Mouse (Mus musculus) kidney, adult 18-20 months (tissue): ENCODE measurements around the gene Smim1.

Experiments used
- DNase-seq: peaks from one replicate; pipeline ENCODE4 v3.0.0; 2021

The Smim1 gene

DNA sequence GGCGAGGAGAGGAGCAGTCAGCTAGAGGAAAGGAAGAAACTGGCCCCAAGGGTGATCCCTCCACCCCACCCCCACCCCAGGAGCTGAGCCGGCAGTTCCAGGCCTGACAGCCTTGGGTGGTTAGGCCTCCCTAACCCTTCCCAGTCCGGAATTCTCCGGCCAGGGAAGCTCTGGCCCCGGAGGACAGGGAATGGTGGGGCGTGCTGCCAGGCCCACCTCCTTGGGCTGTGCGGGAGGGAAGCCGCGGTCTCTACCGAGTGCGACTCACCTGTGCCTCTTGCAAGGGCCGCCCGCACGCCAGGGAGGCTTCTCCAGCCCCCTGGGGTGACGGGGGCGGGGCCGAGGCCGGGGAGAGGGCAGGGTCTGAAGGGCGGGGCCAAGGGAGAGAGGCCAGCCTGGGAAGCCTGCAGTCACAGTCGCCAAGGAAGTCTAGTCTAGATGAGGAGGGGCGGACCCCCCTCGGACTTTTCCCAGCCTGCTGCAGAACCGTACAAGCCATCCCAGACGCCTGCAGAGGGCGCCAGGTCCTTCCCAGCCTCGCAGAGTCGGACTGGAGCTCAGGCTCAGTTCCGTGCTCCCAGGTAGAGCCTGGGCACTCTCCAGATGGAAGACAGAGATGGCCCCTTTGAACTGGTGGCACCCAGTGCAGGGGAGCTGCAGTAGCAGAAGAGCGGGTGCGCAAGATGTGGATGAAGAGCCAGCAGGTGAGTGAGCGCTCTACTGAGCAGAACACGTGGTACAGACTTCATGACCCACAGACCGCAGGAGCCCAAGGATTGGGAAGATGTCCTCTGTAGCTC, at the start of gene Smim1:
Smim1 (minus strand) TSS at position 590 of the 800 bp plus-strand sequence.
- peak; percentile 94 for DNase-seq

DNA sequence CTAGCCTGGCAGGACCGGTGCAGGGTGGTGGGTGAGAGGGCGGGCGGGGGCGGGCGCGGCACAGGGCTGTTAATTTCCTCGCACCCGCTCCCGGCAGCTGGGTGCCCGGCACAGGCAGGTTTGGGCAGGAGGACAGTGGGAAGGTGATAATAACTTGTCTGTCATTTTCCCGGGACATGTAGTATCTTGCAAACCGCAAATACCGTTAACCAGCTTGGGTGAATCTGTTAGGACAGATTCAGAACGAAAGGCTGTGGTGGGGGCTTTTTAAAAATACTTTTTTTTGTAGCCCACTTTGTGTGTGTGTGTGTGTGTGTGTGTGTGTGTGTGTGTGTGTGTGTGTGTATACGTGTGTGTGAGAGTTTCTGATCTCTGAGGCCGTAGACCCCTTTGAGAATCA, 45.9 kb upstream of the Smim1 start:
- DNase-seq = no peak

DNA sequence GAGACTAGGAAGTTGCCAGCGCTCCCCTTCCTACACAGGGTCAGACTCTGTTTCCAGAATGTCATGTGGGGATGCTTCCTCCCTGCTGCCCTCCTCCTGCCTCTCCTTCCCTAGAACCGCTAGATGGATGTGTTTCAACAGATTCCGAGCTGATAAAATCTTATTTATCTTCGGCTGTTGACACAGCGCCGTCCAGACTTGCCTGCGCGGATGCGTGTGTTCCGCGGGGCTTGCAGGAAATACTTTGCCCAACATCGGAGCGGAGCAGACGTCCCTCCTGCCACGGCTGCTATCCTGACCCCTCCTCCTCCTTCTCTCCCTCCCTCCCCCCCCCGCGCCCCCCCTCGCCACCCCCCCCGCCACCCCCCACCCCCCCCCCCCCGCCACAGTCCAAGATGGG, 45.5 kb upstream of the Smim1 start:
- no peak for DNase-seq

DNA sequence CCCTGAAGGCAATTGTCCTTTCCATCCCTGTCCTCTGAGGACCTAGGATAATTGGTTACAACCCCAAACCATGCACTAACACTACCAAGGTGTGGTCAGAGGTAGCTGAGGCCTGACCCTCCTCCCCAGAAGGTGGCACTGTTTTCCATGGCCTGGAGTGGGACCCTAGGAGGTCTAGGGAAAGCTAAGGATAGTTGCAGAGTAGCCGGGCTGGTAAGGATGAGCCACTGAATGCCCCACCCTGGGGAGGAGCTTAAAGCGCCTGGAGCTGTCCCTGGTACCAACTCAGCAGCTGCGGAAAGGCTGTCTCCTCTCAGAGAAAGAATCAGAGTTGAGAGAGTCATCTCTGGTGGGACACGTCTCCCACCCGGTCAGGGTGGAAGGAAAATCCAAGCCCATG, 44.9 kb upstream of the Smim1 start:
- peak; percentile 28 for DNase-seq

DNA sequence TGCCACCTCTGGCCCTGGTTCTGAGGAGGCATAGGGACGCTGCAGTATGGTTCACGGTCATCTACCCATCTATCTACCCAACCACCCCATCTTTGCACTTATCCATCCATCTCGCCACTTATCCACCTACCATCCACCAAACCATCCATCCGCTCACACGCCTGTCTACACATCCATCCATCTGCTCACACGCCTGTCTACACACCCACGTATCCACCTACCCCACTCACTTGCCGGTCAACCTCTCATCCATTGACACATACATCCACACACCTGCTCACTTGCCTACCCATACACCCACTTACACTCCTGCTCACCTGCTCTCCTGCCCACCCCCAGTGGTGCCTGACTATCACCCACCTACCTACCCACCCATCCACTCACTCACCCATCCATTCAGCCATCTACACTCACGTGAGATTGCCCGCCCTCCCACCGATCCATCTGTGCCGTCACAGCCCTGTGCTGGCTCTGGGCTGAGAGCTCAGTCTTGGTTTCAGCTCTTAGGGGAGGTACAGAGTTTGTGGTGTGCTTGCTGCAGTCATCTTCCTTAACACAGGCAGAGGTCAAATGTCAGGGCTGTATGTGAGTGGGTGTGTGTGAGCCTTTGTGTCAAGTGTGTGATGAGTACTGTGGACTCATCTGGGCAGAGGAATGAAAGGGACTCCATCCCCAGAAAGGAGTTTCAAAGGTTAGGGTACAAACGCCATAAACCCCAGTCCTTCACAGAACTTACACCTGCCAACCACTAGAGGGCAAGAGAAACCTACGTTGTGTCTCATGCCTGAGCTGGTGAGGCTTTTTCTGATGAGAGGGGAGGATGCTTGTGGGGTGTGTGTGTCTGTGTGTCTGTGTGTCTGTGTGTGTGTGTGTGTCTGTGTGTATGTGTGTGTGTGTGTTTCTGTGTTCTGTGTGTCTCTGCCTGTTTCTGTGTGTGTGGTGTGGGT, 39.1 kb upstream of the Smim1 start:
- no peak for DNase-seq

DNA sequence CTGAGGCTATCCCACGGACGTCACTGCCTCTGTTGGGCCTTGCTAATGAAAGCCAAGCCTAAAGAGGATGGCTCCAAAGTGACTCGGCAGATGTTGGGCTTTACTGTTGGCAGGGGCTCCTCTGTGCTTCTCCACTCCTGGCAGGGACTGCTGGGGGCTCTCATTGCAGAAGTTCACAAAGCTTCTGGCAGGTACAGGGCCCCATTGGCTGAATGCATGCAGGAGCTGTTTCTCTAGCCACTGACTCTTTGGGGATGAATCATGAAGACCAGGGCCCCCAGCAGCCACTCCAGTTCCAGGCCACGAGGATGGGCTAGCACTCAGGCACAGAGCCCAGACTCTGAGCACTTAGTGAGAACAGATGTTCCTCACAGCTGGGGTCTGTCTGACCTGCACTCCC, 31.7 kb upstream of the Smim1 start:
- DNase-seq = no peak

DNA sequence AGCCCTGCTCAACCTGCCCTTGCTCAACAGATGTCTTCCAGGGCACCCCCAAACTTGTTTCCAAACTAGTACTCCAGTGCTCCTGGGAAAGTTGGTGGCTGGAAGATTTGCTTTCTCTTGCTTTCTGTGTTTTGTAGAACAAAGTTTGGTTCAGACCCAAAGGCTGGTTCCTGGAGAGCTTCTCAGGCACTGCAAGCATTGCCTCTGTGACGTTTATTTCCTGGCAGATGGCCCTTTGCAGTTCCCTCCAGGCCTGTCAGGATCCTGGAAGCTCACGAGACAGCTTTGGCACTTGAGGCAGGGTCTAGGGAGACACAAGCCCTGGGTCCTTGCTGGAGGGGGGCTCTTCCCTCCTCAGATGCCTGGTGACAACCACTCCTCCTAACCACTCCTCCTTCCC, 30.6 kb upstream of the Smim1 start:
- DNase-seq = no peak

DNA sequence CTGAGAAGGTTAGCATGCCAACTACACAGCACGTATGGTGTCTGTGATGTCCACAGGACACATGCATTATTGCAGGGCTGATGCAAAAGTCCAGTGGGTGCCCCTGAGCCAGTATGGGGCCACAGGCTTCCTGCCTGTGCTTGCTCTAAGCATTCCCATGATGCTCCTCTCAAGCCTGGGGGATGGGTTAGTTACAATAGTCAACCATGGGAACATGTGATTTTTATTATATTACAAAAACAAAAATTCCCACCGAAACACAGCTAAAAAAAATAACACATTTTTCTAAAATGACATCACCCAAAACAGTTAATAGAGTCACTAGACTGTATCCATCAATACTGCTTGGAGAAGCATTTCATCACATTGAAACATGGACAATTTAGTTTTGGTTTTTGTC, 30.0 kb upstream of the Smim1 start:
- DNase-seq = no peak

DNA sequence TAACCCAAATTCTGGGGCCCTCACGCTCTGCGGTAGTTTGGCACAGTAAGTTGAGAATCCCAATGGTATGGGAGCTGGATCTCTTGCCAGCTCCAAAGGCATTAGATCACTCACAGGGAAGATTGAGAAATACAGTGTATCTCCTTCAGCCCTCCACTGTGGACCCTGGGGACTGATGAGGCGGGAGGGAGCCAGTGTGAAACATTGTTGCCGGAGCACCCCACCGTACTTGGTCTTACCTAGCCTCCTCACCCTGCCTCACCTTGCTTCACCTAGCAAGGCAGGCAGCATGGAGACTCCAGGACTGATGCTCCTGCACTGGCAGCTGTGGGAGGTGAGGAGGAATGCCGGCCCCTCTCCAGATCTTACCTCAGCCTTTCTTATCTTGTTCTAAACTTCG, 29.5 kb upstream of the Smim1 start:
- no peak for DNase-seq

DNA sequence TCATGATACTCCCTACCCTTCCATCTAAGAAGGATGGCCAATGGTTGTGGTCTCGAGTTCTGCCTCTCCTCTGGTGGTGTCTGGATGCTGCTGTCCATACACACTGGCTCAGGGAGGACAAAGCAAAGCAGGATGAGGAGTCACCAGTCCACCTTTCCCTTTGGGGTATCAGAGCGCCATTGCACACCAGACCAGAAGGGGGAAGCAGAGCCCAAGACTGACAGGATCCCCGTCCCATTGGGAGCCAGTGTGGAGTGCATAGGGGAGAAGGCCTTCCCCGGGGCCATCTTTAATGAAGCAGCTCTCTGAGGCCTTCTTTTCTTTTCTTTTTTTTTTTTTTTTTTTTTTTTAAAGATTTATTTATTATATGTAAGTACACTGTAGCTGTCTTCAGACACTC, 27.0 kb upstream of the Smim1 start:
- DNase-seq = no peak

DNA sequence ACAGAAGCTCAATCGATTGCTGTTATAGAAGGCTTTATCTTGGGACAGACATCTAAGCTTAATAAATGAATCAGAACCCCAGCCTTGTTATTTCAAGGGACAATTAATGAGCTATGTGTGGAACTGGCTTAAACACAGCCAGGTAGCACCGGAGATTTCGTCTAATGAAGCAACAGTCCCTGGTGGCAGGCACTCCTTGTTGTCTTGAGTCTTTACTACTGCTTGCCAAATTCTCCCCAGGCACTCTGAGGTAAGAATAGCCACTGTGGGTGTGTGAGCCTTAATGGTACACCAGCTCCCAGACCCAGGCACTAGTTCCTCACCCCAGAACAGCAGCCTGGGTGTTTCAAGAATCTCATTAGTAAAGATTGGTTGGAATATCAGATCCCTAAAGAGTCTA, 25.4 kb upstream of the Smim1 start:
- DNase-seq = no peak

DNA sequence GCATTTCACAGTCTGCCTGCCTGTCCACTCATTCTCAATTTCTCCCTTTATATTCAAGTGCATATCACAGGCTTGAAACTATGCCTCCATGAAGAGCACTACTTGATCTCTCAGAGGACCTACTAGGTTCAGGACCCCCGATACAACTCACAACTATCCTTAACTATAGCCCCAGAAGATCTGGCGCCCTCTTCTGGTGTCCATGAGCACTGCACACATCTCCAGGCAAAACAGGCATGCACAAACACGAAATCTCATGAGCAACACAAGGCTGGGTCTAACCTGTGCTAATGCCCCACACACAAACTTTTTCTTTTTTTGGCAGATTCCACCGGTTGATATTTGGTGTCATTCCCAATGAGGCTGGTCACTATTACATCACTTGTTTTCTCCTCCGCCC, 19.8 kb upstream of the Smim1 start:
- no peak for DNase-seq

DNA sequence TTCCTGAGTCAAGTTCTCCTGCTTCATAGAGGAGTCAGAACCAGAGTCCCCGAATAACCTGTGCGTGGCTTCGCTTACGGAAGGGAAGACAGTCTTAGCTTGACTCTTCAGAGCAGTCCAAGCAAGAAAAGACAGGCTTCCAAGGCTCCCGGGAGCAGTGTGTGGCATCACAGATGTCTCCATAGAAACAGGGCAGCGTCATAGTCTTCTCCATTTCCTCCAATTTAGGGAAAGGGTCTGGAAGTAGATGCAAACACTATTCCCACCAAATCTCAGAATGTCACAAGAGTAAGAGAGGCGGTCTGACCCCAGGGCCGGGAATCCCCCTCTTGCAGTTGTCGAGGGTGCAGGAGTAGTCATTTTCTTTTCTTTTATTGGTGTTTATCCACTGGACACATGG, 16.5 kb upstream of the Smim1 start, which contains the start of gene Ccdc27:
Ccdc27 (minus strand) TSS at position 101 of the 400 bp plus-strand sequence.
- no peak for DNase-seq

DNA sequence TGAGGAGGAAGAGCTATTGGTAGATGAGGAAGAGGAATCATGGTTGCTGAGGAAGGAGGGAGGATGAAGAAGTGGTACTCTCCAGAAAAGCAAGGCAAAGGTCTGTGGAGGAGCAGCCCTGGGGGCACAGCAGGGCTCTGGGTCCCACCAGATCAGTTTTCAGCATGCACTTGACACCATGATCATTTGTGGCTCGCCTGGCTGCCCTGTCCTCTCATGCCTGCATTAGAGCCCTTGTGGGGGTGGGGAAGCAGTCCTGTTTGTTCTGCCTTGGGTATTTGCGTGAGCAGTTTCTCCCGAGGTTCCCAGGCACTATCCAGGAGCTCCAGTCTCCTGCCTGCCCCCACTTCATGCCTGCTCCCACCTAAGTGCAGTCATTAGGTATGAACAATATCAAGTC, 11.1 kb upstream of the Smim1 start:
- DNase-seq = no peak

DNA sequence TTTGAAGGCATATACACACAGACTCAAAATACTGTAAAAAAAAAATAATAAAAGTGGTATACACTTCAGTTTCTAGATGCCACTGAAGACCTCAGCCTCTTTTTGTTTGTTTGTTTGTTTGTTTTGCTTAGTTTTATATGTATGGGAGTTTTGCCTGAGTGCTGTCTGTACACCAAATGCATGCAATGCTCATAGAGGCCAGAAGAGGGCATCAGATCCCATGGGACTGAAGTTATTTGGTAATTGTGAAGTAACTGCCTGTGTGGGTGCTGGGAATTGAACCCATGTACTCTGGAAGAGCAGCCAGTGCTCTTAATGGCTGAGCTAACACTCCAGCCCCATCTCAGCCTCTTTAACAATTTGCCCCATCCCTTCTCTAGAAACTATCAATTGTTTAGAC, 2.6 kb upstream of the Smim1 start:
- DNase-seq = no peak

DNA sequence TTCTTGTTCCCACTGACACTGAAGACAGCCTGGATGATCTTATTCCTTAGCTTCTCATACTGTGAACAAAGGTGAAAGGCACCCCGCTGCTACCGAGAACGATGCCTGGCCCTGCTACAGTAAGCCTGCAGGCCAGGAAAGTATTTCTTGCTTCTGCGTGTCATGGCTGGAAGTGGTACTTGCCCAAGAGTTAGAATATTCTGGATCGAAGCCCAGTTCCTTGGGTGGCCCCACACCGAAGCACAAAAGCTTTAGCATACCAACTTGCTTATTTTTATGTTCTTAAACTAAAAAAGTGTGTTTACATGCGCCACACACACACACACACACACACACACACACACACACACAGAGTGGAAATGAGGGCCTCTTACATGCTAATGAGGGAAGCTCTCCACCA, 2.0 kb upstream of the Smim1 start:
- no peak for DNase-seq

DNA sequence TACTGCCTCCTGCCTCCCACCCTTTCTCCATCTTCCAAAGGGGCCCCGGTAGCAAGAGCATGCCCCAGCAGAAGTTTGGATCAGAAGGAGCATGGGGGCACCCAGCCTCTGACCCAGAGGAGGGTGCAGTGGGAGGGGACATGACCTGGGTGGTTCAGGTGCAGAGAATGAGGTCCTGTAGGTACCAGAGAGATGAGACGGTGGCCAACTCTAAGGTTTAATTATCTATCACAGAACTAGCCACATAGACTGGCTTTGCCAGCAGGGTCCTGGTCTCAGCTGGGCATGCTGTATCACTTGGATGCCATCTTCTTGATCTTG, 371 bp upstream of the Smim1 start:
- no peak for DNase-seq

DNA sequence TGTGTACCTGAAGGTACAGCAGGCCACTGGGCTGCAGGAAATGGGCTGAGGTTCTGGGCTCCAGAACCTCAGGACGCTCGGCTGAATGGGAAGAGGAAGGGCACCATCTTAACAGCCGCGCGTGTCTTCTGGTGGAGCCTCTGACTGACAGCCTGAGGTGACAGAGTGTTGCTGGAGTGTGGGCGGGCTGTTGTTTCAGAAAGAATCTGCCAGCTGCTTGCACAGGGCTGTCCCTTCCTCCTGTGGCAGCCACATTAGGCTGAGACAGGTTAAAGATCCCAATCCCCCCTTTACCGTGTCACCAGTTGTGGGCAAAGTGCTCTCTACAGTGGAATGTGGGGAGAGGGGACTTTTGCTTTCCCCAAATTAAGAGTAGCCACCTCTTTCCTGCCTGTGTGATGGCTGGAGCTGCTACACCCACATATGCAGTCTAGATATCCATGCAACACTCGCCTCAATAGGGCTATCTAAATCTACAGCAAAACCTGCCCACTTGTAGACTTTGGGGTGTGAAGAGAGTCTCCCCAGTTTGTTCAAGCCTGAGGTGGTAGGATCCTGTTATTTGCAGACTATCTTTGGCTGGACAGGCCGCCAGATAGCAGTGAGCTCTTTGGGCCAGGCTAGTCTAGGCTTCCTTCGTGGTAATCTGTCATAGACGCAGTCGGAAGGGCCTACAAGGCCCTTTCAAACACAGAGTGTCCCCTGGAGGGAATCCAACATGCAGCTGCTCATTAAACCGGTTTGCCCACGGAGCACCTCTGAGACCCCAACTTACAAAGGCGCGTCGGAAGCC, 1.1 kb downstream of the Smim1 start:
- DNase-seq = peak; percentile 50

DNA sequence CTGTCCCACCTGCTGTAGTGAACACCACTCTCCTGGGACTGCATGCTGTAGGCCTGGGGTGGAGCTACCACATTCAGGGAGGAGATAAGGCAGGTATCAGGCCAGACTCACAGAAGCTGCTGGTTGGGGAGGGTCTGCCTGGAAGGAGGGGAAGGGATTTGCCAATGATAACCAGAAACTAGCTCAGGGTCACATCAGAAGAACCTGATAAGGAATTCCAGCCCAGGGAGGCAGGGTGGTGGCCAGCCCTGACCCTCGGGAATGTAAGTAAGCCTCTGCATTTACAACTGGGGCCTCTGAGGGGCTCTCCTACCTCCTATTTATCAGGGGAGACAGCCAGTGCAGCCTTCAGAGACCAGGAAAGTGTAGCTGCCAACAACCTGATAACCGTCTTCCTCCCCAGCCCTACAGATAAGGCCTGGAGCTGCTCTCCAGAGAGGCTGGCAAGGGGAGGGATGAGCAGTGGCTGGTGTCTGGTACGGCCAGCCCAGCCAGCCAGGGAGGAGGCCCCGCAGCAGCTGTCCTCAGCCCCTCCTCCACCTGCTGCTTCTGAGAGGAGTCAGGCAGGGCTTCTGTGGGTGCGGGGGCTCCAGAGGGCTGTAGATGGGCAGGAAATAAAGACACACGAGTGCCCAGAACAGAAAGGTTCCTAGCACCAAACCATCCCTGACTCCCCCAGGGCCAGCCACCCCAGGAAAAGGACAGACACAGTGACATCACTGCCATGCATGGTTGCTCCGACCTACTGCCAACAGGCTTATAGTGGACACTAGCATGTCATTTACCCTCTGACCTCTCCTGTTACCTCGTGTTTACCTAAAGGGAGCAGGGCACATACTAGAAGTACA, 2.1 kb downstream of the Smim1 start:
- DNase-seq = peak; percentile 73

DNA sequence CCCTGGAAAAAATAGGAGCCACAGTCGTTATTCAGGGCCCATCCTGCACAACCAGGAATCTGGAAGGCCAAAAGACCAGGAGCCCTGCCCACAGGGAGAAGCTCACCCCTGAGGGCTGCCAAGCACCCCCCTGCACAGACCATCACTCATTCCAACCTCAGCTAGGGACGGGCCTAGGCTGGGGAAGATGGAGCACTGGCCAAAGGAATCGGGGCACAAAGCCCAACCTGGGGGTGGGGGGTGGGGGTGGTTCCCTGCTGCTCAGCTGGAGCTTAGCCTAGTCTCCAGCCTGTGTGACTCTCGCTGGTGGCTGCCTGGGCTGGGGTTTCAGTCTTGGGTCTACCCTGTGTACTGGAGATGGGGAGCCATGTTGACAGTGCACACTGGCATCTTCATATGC, 3.2 kb downstream of the Smim1 start:
- no peak for DNase-seq

DNA sequence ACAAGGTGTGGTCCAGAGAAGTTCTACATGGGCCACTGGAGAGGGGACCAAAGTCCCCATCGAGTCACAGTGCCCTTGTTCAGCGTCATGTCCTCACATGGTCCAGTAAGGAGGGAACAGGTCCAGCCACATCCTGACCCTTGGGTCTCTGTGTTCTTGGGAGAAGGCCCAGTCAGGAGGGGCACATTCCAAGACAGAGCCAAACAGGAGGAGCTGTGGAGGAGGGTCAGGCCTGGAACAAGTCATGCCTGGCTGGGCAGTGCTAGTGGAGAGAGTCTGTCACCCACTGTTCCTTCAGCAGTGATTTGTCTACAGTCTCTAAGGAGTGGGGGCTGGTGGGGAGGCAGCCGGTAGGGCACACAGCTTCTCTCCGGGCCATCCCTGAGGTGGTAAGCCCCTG, 3.6 kb downstream of the Smim1 start:
- DNase-seq = peak; percentile 87

DNA sequence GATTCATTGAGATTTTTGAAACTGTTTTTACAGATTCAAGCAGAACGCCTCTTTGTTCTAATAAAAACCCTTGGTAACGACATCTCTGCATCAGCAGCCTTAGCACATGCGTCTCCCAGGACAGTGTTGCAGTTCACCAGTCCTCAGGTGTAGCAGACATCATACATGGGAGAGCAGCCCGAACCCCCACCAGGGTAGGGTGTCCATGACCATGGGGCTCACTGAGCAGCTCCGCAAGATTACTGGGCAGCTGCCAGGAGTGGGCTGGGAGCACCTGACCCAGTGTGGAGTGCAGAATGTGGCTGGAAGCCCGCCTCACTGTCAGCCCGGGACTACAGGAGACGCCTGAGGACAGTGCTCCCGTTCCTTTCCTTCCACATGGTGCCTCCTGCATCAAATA, 4.6 kb downstream of the Smim1 start:
- peak; percentile 71 for DNase-seq
